Mouse (Mus musculus) neutrophil, adult 5-6 weeks (primary cell): ENCODE results near the gene Stau1. TPM values are rescaled to one million over a fixed set of nuclear protein-coding genes. Genes with fewer than 3 reads are reported as not detected.

Source experiments
- ATAC-seq: fragments of 151-379, 151-347 bp; 2 replicates; pipeline ENCODE4 v1.8.0; 2017; ENCODE audit warnings: mild to moderate bottlenecking, moderate TSS enrichment; ENCODE audit not compliant: insufficient number of reproducible peaks, poor library complexity, low FRiP score, severe bottlenecking; ENCODE audit errors: extremely low read depth
- total RNA-seq: library from RNA; stranded (forward); fragments of 200-1000 nt; gene quantifications from 2 replicates; pipeline ENCODE4 v1.2.3, GENCODE M21; 2017

Stau1 gene
- total RNA-seq, 1 experiment from 2014 or later, result 67.0 TPM

- no peak for ATAC-seq
Measured at GRCm38 (mm10) chr2:166943146-166943545, 53.0 kb downstream of the Stau1 start.

DNA sequence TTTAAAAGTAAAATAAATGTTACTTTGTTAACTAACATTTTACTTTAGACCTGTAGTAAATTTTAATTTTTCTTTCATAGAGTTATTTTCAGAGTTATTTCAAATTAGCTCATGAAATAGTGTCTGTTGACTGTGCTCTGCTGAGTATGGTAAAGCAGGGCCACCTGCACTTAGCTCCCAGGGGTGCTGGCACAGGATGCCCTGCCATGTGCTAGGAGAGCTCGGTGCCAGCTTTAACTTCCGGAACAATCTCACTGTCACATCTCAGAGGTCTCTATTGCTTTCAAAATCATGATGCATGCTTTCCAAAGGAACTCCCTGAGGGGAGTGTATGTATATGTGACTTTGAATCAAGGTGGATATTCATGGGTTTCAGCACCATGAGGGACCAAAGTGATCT, 59.9 kb downstream of the Stau1 start:
- no peak for ATAC-seq

- no peak for ATAC-seq
Measured at GRCm38 (mm10) chr2:166935582-166935981, 60.5 kb downstream of the Stau1 start.

- no peak for ATAC-seq
Measured at GRCm38 (mm10) chr2:166934416-166934815, 61.7 kb downstream of the Stau1 start.

DNA sequence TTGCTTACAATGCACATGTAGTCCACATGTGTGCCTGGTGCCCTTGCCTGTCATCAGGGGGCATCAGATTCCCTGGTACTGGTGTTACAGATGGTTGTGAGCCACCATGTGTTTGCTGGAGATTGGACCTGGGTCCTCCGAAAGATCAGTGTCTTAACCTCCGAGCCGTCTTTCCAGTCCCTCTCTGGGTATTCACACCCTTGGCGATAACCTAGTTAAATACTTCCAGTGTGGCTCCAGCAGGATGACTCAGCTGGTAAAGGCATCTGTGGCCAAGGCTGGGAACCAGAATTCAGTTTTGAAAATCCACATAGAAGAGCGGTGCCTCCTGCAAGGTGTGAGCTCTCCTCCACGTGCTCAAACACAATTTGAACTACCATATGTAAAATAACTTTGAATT, 62.2 kb downstream of the Stau1 start:
- ATAC-seq, result no peak

- ATAC-seq, result no peak
Measured at GRCm38 (mm10) chr2:166923971-166924370, 72.1 kb downstream of the Stau1 start.

GRCm38 (mm10) chr2:166910536-166910935, 85.6 kb downstream of the Stau1 start:
- ATAC-seq, result no peak

GRCm38 (mm10) chr2:166909729-166910128, 86.4 kb downstream of the Stau1 start:
- ATAC-seq, result no peak

DNA sequence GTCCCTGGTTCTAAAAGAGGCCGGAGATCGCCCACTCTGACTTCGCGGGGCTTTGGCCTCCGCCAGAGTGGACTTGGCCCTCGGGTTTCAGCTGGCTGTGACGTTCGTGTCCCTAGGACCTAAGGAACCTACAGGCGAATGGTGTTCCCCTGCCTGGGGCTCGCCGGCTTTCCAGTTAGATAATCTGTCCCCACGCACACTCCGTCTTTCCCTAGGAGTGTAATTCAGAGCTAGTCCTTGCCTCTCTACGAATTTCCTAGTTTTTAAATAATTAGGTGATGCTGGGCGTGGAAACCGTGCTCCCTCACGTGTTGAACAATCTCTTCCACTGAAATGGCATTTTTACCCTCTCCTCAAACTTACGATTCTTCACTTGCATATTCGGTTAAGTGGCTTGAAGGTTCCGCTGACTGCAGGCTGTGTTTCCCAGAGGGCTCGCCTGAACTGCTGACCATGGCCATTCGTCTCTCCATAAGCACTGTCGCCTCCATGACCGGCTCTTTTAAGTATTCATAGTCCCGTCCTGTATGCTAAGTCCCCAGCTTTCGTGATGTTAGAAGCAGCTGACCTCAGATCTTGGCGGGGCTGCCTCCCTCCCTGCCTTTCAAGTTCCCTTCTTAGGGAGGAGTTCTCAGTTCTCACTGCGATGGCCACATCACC, 89.4 kb downstream of the Stau1 start:
- no peak for ATAC-seq

DNA sequence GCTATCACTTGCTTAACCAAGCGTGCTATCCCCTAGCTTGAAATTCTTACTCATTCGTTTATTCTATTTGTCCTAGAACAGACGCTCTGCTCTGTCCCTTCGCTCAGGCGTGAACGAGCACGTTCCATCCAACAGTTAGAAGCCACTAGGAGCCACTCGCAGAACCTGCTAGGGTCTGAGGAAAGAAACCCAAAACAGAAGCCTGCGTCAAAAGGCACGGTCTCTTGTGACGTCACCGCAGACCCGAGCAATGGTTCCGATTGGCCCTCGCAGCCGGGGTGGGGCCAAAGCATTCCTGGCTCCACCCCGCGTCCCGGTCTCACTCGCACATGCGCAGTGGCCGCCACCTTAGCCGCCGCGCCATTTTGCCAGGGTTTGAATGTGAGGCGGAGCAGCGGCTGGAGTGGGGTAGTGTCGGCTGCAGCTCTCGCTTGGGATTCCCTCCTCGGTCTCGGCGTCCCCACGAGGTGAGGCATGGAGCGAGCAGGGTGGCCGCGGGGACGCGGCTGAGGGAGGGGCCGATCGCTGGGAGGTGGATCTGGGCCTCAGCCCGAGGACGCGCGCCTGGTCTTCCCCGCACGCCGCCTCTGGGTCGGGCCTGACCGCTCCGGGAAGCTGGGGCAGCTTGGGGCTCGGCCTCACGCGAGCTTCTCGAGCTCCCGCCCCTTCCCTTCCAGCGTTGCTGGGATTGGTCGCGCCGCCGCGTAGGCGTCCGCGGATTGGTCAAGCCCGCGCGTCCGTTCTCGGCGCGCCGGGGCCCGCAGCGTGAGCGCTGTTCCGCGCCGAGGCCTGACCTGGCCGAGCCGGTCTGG, 90.2 kb downstream of the Stau1 start, which contains the start of gene Cse1l:
Cse1l (plus strand) TSS at position 330 of the 812 bp plus-strand sequence.
- ATAC-seq, result peak; percentile 91

DNA sequence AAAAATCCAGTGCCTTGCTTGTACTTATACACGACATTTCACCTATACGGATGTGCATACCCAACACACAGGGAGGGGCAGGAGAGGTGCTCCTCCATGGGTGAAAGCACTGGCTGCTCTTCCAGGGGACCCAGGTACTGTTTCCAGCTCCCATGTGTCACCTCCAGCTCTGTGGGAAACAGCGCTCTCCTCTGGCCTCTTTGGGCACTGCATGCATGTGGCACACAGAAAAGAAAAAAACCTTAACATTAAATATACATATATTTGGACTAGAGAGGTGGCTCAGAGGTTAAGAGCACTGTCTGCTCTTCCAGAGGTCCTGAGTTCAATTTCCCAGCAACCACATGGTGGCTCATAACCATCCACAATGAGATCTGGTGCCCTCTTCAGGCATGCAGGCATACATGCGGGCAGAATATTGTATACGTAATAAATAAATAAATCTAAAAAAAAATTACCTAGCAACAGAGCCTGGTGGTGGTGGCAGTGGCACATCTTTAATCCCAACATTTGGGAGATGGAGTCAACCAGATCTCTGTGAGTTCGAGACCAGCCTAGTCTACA, 92.3 kb downstream of the Stau1 start:
- no peak for ATAC-seq

DNA sequence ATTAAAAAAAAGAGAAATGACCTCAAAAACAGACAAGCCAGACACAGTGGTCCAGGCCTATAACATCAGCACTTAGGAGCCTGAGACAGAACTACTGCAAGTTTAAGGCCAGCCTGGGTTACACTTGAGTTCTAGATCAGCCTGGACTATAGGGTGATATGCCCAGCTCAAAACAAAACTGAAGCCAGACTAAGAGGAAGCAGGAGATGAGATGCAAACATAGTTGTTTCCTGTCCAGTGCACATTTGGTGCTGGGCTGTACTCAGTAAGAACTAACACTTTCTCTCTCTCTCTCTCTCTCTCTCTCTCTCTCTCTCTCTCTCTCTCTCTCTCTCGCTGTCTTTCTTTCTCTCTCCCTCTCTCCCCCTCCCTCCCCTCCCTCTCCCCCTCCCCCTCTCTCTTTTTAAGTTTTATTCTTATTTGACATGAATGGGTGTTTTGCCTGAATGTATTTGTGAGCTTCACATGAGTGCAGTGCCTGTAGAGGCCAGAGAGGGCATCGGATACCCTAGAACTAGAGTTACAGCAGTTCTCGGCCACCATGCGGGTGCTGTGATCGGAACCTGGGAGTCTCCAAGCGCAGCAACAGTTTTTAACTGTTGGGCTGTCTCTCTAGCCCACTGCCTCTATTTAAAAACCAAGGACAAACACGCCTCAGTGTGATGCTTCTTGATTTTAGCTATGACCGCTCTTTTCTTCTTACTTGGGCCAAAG, 95.2 kb downstream of the Stau1 start:
- ATAC-seq, result peak; percentile 45; the same call in 1 of the 2 replicates

- ATAC-seq, result no peak
Measured at GRCm38 (mm10) chr2:166899746-166900145, 96.4 kb downstream of the Stau1 start.

DNA sequence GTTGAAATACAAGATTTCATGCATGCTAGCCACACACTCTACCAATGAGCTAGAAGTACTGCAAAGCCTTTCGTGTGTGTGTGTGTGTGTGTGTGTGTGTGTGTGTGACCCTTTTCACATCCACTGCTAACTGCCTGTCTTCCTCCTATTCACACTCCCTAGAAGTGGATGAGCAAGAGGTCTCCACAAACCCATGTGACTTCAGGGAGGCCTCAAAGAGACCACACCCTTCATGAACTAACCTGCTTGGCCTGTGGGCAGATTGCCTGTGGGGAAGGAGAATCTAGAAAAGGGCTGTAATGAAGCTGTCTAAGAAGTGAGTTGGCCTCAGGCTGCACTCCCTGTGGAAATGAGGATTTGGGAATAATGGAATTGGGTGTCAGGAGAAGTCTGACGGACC, 96.9 kb downstream of the Stau1 start:
- ATAC-seq, result no peak

Other genes with a start within 250 kb of the Stau1 start
- 6.1 and 6.8 TPM in 2 replicates for gene Trp53rkb, start 203.8 kb downstream of the Stau1 start, total RNA-seq
- 33.4 and 35.9 TPM in 2 replicates for gene Arfgef2, start 190.7 kb downstream of the Stau1 start, total RNA-seq
- 95.3 and 99.6 TPM in 2 replicates for gene Cse1l, start 90.3 kb downstream of the Stau1 start, total RNA-seq
- 49.1 and 51.3 TPM in 2 replicates for gene Ddx27, start 18.9 kb upstream of the Stau1 start, total RNA-seq
- 60.8 and 65.7 TPM in 2 replicates for gene Znfx1, start 66.7 kb upstream of the Stau1 start, total RNA-seq
- gene Kcnb1, start 193.9 kb upstream of the Stau1 start, total RNA-seq, result 6.4 and 9.6 TPM in 2 replicates
- not detected in 2 replicates for gene Ptgis, start 244.3 kb upstream of the Stau1 start, total RNA-seq